Mouse (Mus musculus) adrenal gland, adult 10 weeks (tissue): Measurements from ENCODE around the gene Ccdc187. TPM values are rescaled to one million over a fixed set of nuclear protein-coding genes. Genes with fewer than 3 reads are reported as not detected.

Experiments used
- polyA plus RNA-seq: library from polyadenylated mRNA; stranded (reverse); fragments of 350-450 nt; fragmentation: Illumina TruSeq; extraction: RNeasy Lipid Tissue Mini Kit (QIAGEN cat#74804); gene quantifications from one replicate; pipeline ENCODE4 v1.2.3, GENCODE M21; 2014; ENCODE audit warnings: low read depth, low replicate concordance

Gene Ccdc187
- 0.29 TPM for polyA plus RNA-seq

DNA sequence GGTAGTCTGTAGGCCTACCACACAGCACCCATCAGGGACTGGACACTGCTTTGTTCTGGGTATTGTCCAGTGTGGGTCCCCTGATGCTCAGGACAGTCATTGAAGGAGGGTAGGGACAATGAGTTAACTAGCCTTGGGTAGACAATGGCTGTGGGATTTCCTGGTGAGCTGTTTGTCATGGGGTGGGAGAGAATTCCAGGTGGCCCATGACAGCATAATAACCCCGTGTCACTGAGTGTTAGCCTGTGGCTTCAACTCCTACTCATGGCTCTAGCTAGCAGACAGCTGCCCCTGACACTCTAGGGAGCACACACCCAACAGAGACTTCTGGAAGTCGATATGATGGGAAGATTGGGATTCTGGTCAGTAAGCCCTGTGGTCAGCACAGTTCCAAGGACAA lies at the start of gene Ccdc187:
Ccdc187 (minus strand) TSS at position 101 of the 400 bp plus-strand sequence.

DNA sequence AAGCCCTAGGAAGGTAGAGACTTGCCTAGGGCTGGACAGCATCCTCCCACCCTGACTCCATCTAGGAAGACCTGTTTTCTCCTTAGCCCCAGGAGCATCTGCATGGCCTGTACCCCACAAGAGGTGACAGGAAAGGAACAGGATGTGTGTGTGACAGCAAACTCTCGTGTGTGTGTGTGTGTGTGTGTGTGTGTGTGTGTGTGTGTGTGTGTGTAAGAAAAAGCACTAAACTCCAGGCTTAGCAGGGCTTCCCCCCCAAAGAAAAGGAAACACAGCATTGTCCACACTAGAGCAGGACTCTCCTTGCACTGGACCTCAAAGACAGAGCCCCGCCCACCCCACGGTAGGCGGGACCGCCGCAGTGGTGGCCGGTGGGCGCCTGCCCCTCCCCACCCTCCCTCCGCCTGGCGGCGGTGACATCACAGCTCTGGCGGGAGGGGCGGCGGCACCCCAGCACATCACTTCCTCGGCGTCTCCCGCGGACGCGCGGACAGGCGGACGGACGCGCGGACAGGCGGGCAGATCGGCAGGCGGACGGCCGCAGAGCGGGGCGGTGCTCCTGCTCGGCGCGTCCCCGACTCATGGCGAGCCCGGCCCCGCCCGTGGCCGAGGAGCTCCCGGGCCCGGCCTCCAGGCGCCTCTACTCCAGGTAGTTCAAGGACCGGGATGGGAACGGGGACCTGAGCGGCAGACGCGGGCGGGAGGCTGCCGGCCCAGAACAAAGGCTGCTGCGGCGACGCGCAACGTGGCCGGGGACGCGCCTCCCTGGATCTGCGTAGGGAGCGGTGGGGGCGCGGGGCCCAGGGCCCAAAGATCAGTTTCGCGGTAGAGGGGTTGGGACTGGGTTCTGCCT lies 20.9 kb upstream of the Ccdc187 start, which contains the start of gene Gpsm1:
Gpsm1 (plus strand) TSS at position 444 of the 853 bp plus-strand sequence.

DNA sequence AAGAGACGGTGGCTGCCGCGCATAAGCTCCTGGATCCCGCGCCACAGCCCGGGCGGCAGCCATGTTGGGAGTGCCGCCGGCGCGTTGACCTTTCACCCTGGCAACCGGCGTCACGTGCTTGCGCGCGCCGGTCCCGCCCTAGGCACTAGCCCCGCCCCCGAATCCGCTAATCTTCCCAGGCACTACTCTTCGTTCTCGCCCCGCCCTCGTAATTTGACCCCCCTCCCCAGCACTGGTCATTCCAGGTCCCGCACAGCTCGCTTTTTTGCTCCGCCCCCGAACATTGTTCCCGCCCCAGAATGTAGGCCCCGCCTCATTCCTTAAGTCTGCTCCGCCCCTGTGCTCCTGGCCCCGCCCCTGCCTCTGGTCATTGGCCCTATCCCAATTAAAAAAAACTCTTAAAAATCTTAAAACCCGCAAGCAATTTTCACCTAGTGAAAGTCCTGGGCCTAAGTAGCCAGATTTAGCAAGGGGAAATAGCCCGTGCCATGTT lies 57.0 kb downstream of the Ccdc187 start, which contains the start of gene Qsox2:
Qsox2 (minus strand) TSS at position 236 of the 493 bp plus-strand sequence.

DNA sequence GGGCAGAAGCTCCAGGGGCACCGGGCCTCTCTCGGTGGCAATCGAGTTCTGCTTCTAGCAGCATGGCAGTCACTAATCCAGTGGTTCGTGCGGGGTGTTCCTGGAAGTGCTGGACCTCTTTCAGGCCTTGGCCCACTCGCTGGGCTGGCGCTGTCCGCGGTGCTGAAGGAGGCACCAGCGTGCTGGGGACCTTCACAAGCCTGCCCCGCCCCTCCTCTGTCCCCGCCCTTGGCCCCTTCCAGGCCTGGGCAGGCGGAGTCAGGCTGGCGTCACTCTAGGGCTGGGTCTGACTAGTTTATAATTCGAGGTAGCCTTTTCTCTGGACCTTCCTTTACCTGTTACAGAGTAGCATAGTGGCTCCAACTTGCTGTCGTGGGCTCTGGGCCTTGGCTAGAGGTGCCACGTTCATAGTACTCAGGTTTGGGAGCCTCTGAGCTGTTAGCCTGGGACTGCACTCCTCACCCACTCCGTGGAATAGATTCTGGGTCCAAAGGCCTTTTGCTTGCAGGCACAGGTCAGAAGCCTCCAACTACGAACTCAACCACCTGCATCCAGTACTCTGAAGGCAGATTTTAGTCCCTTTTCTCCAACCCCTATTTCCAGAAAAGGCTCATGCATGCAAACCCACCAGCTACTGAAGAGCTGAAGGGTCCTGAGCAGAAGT lies 86.1 kb downstream of the Ccdc187 start, which contains the start of gene Lhx3:
Lhx3 (minus strand) TSS at position 164 of the 664 bp plus-strand sequence.

Other genes with a start within 250 kb of the Ccdc187 start
- 17.0 TPM for gene Nacc2, start 171.3 kb downstream of the Ccdc187 start, polyA plus RNA-seq
- gene Lhx3, start 86.3 kb downstream of the Ccdc187 start, polyA plus RNA-seq: not detected
- gene Qsox2, start 57.0 kb downstream of the Ccdc187 start, polyA plus RNA-seq: 21.0 TPM
- 0.64 TPM for gene Gpsm1, start 21.0 kb upstream of the Ccdc187 start, polyA plus RNA-seq
- 1.4 TPM for gene Dnlz, start 57.6 kb upstream of the Ccdc187 start, polyA plus RNA-seq
- gene Card9, start 66.4 kb upstream of the Ccdc187 start, polyA plus RNA-seq: not detected
- 13.1 TPM for gene Snapc4, start 86.1 kb upstream of the Ccdc187 start, polyA plus RNA-seq
- gene Entr1, start 94.8 kb upstream of the Ccdc187 start, polyA plus RNA-seq: 36.0 TPM
- 199 TPM for gene Pmpca, start 94.8 kb upstream of the Ccdc187 start, polyA plus RNA-seq
- gene Inpp5e, start 114.6 kb upstream of the Ccdc187 start, polyA plus RNA-seq: 9.9 TPM
- 52.7 TPM for gene Sec16a, start 150.7 kb upstream of the Ccdc187 start, polyA plus RNA-seq
- 2.2 TPM for gene Notch1, start 222.1 kb upstream of the Ccdc187 start, polyA plus RNA-seq